Mouse (Mus musculus) ES-E14 (cell line): ENCODE measurements around the gene Camkk1. TPM values are rescaled to one million over a fixed set of nuclear protein-coding genes. Genes with fewer than 3 reads are reported as not detected.

Source experiments
- DNase-seq: peaks from one replicate; pipeline ENCODE4 v3.0.0-alpha.2; 2013; ENCODE audit warnings: low read depth, low spot score
- H3K27ac ChIP-seq: 2 replicates; pipeline ENCODE4 v1.5.1; 2012; ENCODE audit warnings: low read depth, mild to moderate bottlenecking, low read length, moderate library complexity, mixed read lengths; ENCODE audit not compliant: poor library complexity, insufficient read depth, severe bottlenecking
- H3K36me3 ChIP-seq: 2 replicates; pipeline ENCODE4 v1.6.1; 2012; ENCODE audit warnings: mild to moderate bottlenecking, low read length, moderate library complexity, mixed read lengths; ENCODE audit not compliant: control insufficient read depth, poor library complexity, insufficient read depth, severe bottlenecking
- H3K4me1 ChIP-seq, 2 experiments: fragments of 150-350 bp in 1 of 2; sonication (generic) in 1 of 2; 2 replicates each; pipeline ENCODE4 v1.6.1; 2012; ENCODE audit warnings: low read length in 2 of 2, mild to moderate bottlenecking in 1 of 2, mixed read lengths in 1 of 2; ENCODE audit not compliant: control insufficient read depth in 2 of 2, insufficient read depth in 2 of 2, poor library complexity in 1 of 2
- H3K4me3 ChIP-seq, 2 experiments: fragments of 150-350 bp in 1 of 2; sonication (generic) in 1 of 2; 2 replicates each; pipeline ENCODE4 v1.5.1; 2012; ENCODE audit warnings: low read length in 2 of 2, low read depth in 1 of 2, mild to moderate bottlenecking in 1 of 2, mixed read lengths in 1 of 2; ENCODE audit not compliant: insufficient read depth in 1 of 2, poor library complexity in 1 of 2, severe bottlenecking in 1 of 2
- H3K9ac ChIP-seq: 2 replicates; pipeline ENCODE4 v1.6.1; 2012; ENCODE audit warnings: low read depth, mild to moderate bottlenecking, low read length, mixed read lengths; ENCODE audit not compliant: poor library complexity, insufficient read depth, severe bottlenecking
- H3K9me3 ChIP-seq: fragments of 150-350 bp; sonication (generic); 2 replicates; pipeline ENCODE4 v1.6.1; 2012; ENCODE audit warnings: low read depth, mild to moderate bottlenecking, low read length; ENCODE audit not compliant: control insufficient read depth, insufficient read depth
- CHD2 ChIP-seq: IDR thresholded peaks from 2 replicates; pipeline ENCODE4 v1.6.1; 2014; ENCODE audit warnings: mild to moderate bottlenecking, low read depth, low read length, inconsistent platforms
- HCFC1 ChIP-seq: IDR thresholded peaks from 2 replicates; pipeline ENCODE4 v1.6.1; 2012; ENCODE audit warnings: low read length, inconsistent platforms, borderline replicate concordance; ENCODE audit not compliant: insufficient read depth
- MAFK ChIP-seq: IDR thresholded peaks from 2 replicates; pipeline ENCODE4 v1.6.1; 2014; ENCODE audit warnings: mild to moderate bottlenecking, low read depth, low read length, inconsistent platforms; ENCODE audit not compliant: insufficient read depth
- ZC3H11A ChIP-seq: IDR thresholded peaks from 2 replicates; pipeline ENCODE4 v1.6.1; 2012; ENCODE audit warnings: low read depth, mild to moderate bottlenecking, inconsistent platforms, low read length, borderline replicate concordance
- ZNF384 ChIP-seq: IDR thresholded peaks from 2 replicates; pipeline ENCODE4 v1.6.1; 2012; ENCODE audit warnings: low read depth, low read length, inconsistent platforms
- in situ Hi-C, 2 experiments: fragments of 600-800 bp; cut with MboI; formaldehyde crosslinking; loops; one replicate each; pipeline ENCODE4 v1.15.1; 2025; ENCODE audit warnings: low sequenced_read_pairs in 2 of 2, inconsistent platforms in 1 of 2; ENCODE audit not compliant: unreplicated experiment in 2 of 2
- total RNA-seq: library from RNA; depleted of rRNA; stranded (reverse); fragments of 300-350 nt; gene quantifications from 2 replicates; pipeline ENCODE4 v1.2.3, GENCODE M21; 2012

Gene Camkk1
- total RNA-seq, 1 experiment: 4.5 TPM

DNA sequence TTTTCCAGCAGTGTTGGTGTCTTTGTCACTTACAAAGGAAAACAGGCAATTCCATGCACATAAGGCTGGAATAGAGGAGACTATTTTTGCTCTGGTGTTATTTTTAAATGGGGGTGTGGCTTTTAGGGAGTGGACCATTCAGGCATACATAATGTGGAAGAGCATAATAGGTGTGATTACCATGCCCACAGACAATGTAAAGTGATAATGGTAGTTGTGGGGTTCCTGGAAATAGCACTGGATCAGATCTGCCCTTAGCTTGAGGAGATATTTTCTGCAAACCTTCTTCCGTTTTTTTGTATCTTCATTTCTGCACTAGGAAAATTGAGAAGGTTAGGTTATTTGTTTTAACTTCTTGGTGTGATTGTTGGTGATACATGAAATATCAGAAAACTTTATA is 34.0 kb downstream of the Camkk1 start:
- in situ Hi-C loops: no loop called here
- Histone ChIP-seq H3K27ac (no peak overlapping the region), H3K9ac (no peak overlapping the region), H3K4me3 (no peak overlapping the region), H3K4me1 (peaks cover 2 to 7% of the 10 kb centered on the region in 2 experiments; a peak in 2 of 4 replicates), H3K9me3 (no peaks in the 10 kb centered on the region), H3K36me3 (peaks cover 11% of the 10 kb centered on the region)
- no peak for DNase-seq
- TF ChIP-seq CHD2: no peak
- TF ChIP-seq ZNF384: no peak
- no peak for TF ChIP-seq MAFK
- TF ChIP-seq HCFC1: no peak
- no peak for TF ChIP-seq ZC3H11A

- DNase-seq: no peak
- no peak overlapping the region for H3K9ac ChIP-seq
- H3K4me3 ChIP-seq: no peak overlapping the region
- no peak overlapping the region for H3K27ac ChIP-seq
- H3K4me1 ChIP-seq: no peaks in the 10 kb centered on the region
- in situ Hi-C loops: no loop called here
- TF ChIP-seq ZNF384: no peak
- no peak for TF ChIP-seq HCFC1
- TF ChIP-seq ZC3H11A: no peak
- no peak for TF ChIP-seq CHD2
- H3K9me3 ChIP-seq: no peaks in the 10 kb centered on the region
- peaks cover 7% of the 10 kb centered on the region for H3K36me3 ChIP-seq
Measured at GRCm38 (mm10) chr11:73057701-73058100, 38.9 kb downstream of the Camkk1 start.

DNA sequence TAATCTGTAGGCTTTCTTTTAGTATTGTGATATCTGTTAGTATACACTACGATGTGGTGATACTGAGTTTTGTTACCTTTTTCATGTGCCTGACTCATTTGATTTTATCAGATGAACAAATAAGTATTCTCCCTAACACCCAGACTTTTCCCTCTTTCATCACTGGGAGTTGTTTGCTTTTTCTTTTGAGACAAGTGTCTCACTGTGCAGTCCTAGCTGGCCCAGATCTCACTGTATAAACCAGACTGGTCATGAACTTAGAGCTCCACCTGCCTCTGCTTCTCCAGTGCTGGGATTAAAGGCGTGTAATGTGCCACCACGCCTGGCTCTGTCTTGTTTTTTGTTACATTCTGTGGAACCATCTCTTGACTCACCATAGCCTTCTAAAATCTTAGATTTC is 40.8 kb downstream of the Camkk1 start:
- no peaks in the 10 kb centered on the region for H3K9me3 ChIP-seq
- in situ Hi-C loops: no loop called here
- peaks cover 2% of the 10 kb centered on the region; the same call in 1 of the 2 replicates for H3K36me3 ChIP-seq
- H3K9ac ChIP-seq: no peak overlapping the region
- no peak overlapping the region for H3K27ac ChIP-seq
- TF ChIP-seq MAFK (no peak), ZNF384 (no peak), HCFC1 (no peak), CHD2 (no peak), ZC3H11A (no peak)
- H3K4me3 ChIP-seq: no peak overlapping the region
- no peak for DNase-seq
- H3K4me1 ChIP-seq: no peaks in the 10 kb centered on the region

DNA sequence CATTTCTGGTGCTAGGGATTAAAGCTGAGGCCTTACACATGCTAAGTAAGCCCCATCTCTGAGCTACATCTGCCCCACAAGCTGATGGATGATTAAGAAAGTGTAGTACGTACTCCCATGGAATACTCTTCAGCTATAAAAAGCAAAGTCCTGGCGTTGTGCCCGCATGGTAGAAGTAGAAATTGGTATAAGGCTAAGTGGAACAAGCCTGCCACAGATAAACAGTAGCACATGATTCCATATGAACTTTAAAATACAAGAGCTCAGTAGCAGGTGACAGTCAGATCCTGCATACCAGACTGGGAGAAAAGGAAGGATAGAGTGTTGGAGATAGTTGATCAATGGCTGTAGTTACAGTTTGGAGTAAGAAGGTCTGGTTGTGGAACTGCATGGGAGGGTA is 42.6 kb downstream of the Camkk1 start:
- Histone ChIP-seq H3K36me3 (peaks cover 7% of the 10 kb centered on the region), H3K9me3 (no peaks in the 10 kb centered on the region), H3K4me1 (no peaks in the 10 kb centered on the region), H3K9ac (no peak overlapping the region), H3K27ac (no peak overlapping the region), H3K4me3 (no peak overlapping the region)
- in situ Hi-C loops: no loop called here
- DNase-seq: no peak
- no peak for TF ChIP-seq CHD2

GRCm38 (mm10) chr11:73071839-73072238 is 53.0 kb downstream of the Camkk1 start:
- Histone ChIP-seq H3K9me3 (no peaks in the 10 kb centered on the region), H3K9ac (no peak overlapping the region), H3K4me3 (no peak overlapping the region), H3K4me1 (no peaks in the 10 kb centered on the region), H3K36me3 (peaks cover 28% of the 10 kb centered on the region), H3K27ac (no peak overlapping the region)
- no peak for DNase-seq
- TF ChIP-seq CHD2: no peak
- no peak for TF ChIP-seq HCFC1
- TF ChIP-seq ZNF384: 0 out of 2 replicates have a peak, but pooled peaks have one; percentile 15
- in situ Hi-C loops: no loop called here
